In the genomic region with DNA sequence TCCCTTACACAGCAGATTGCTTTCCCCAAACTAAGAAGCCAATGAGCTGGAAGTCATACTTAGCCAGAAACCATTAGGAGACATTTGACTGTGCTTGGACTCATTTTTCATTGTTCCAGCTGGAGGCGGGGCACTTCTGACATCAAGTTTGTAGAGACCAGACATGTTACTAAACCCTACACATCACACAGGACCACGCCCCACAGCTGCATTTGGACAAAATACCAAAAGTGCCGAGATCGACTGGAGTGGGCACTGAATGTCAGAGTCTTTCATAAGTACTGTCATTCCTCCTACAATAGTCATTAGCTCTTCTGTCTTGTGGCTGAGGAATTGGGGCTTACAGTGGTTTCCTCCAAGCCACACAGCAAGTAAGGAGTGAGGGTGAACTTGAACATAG, we compare ENCODE assay signal across 19 mouse cellular contexts.
"Had no signal": no experiment of that assay in that cellular context is flagged by ENCODE, and none has a peak within 500 bp of the region (broad histone marks: within the 10 kb centered on the region; RNA-seq: fewer than 3 reads in every experiment).

No protein-coding gene starts in this region.

- H3K36me3 ChIP-seq: limb, embryonic 12.5 days; limb, embryonic 15.5 days; midbrain, embryonic 10.5 days; midbrain, embryonic 13.5 days; neural tube, embryonic 12.5 days; neural tube, embryonic 15.5 days had no signal

- H3K27me3 ChIP-seq: limb, embryonic 12.5 days; limb, embryonic 15.5 days; midbrain, embryonic 13.5 days; neural tube, embryonic 12.5 days; neural tube, embryonic 15.5 days had no signal

- H3K27ac ChIP-seq: kidney, postnatal 0 days; limb, embryonic 12.5 days; limb, embryonic 15.5 days; liver, embryonic 14.5 days; macrophage; midbrain, embryonic 10.5 days; midbrain, embryonic 13.5 days; neural tube, embryonic 12.5 days; neural tube, embryonic 15.5 days; stomach, postnatal 0 days had no signal

- H3K4me2 ChIP-seq: limb, embryonic 12.5 days; limb, embryonic 15.5 days; liver, embryonic 11.5 days; lung, embryonic 14.5 days; midbrain, embryonic 13.5 days; neural tube, embryonic 12.5 days; neural tube, embryonic 15.5 days had no signal

- H3K4me1 ChIP-seq: limb, embryonic 12.5 days; limb, embryonic 15.5 days; midbrain, embryonic 10.5 days; midbrain, embryonic 13.5 days; neural tube, embryonic 12.5 days; neural tube, embryonic 15.5 days had no signal

- H3K4me3 ChIP-seq: limb, embryonic 12.5 days; limb, embryonic 15.5 days; megakaryocyte, embryonic 14.5 days; midbrain, embryonic 10.5 days; midbrain, embryonic 13.5 days; neural tube, embryonic 12.5 days; neural tube, embryonic 15.5 days had no signal

- DNase-seq: kidney, postnatal 25 days; liver, postnatal 0 days; lung, embryonic 14.5 days; right cerebral cortex, postnatal 4 days; thymus, adult 2 months; thymus, postnatal 14 days; thymus, postnatal 4 days had no signal

- H3K9me3 ChIP-seq: limb, embryonic 12.5 days; limb, embryonic 15.5 days; midbrain, embryonic 10.5 days; midbrain, embryonic 13.5 days; neural tube, embryonic 12.5 days; neural tube, embryonic 15.5 days had no signal
